Mouse (Mus musculus): ENCODE data around the gene Cacna1a.
"Not testable (repeated sequence)": the region's sequence is repeated elsewhere in the genome, so short reads cannot be mapped to it uniquely, and the experiment has no call there.

The Cacna1a gene

GRCm38 (mm10) chr8:84471271-84471995, 83.2 kb downstream of the Cacna1a start:
- peak in 1 of 2 experiments; percentile 63 for DNase-seq (ENCODE audit: low spot score in 2 of 2)

GRCm38 (mm10) chr8:84474456-84474855, 86.2 kb downstream of the Cacna1a start:
- no peak for DNase-seq (ENCODE audit: low spot score in 2 of 2)

GRCm38 (mm10) chr8:84477341-84477740, 89.1 kb downstream of the Cacna1a start:
- no peak for DNase-seq (ENCODE audit: low spot score in 2 of 2)

- no peak for DNase-seq (ENCODE audit: low spot score in 2 of 2)
Observed at GRCm38 (mm10) chr8:84483004-84483403, 94.8 kb downstream of the Cacna1a start.

GRCm38 (mm10) chr8:84485366-84485765, 97.1 kb downstream of the Cacna1a start:
- no peak for DNase-seq (ENCODE audit: low spot score in 2 of 2)

- peak; percentile 53 for DNase-seq (ENCODE audit: low spot score in 2 of 2)
Observed at GRCm38 (mm10) chr8:84485864-84486263, 97.6 kb downstream of the Cacna1a start.

GRCm38 (mm10) chr8:84489223-84489622, 101.0 kb downstream of the Cacna1a start:
- DNase-seq (ENCODE audit: low spot score in 2 of 2), result no peak

- peak; percentile 95 to 98 for DNase-seq (ENCODE audit: low spot score in 2 of 2)
Observed at GRCm38 (mm10) chr8:84494541-84495084, 106.4 kb downstream of the Cacna1a start.

GRCm38 (mm10) chr8:84501181-84501580, 112.9 kb downstream of the Cacna1a start:
- DNase-seq (ENCODE audit: low spot score in 2 of 2), result no peak

GRCm38 (mm10) chr8:84501671-84502308, 113.5 kb downstream of the Cacna1a start:
- no peak for DNase-seq (ENCODE audit: low spot score in 2 of 2)

- no peak for DNase-seq (ENCODE audit: low spot score in 2 of 2)
Observed at GRCm38 (mm10) chr8:84502638-84503037, 114.4 kb downstream of the Cacna1a start.

GRCm38 (mm10) chr8:84507220-84507619, 119.0 kb downstream of the Cacna1a start:
- DNase-seq (ENCODE audit: low spot score in 2 of 2), result no peak

GRCm38 (mm10) chr8:84509764-84510163, 121.5 kb downstream of the Cacna1a start:
- not testable (repeated sequence) for DNase-seq (ENCODE audit: low spot score in 2 of 2)

GRCm38 (mm10) chr8:84511621-84512020, 123.4 kb downstream of the Cacna1a start:
- no peak for DNase-seq (ENCODE audit: low spot score in 2 of 2)

GRCm38 (mm10) chr8:84513765-84514164, 125.5 kb downstream of the Cacna1a start:
- DNase-seq (ENCODE audit: low spot score in 2 of 2), result peak in 1 of 2 experiments; percentile 64

- DNase-seq (ENCODE audit: low spot score in 2 of 2), result no peak
Observed at GRCm38 (mm10) chr8:84518180-84518579, 129.9 kb downstream of the Cacna1a start.

GRCm38 (mm10) chr8:84518720-84519119, 130.5 kb downstream of the Cacna1a start:
- no peak for DNase-seq (ENCODE audit: low spot score in 2 of 2)

GRCm38 (mm10) chr8:84519767-84520626, 131.8 kb downstream of the Cacna1a start:
- peak; percentile 82 to 89 for DNase-seq (ENCODE audit: low spot score in 2 of 2)

GRCm38 (mm10) chr8:84520999-84521398, 132.8 kb downstream of the Cacna1a start:
- DNase-seq (ENCODE audit: low spot score in 2 of 2), result no peak

GRCm38 (mm10) chr8:84528036-84528435, 139.8 kb downstream of the Cacna1a start:
- no peak for DNase-seq (ENCODE audit: low spot score in 2 of 2)

GRCm38 (mm10) chr8:84529548-84529947, 141.3 kb downstream of the Cacna1a start:
- DNase-seq (ENCODE audit: low spot score in 2 of 2), result peak; percentile 71 to 81

GRCm38 (mm10) chr8:84532725-84533124, 144.5 kb downstream of the Cacna1a start:
- no peak for DNase-seq (ENCODE audit: low spot score in 2 of 2)

Data from right cerebral cortex, postnatal 10 days (tissue).